Mouse (Mus musculus): ENCODE results near the gene Mbtps2. TPM values are rescaled to one million over a fixed set of nuclear protein-coding genes. Genes with fewer than 3 reads are reported as not detected.

Gene Mbtps2
- 6.5 and 11.6 TPM in 2 replicates for polyA plus RNA-seq (2012)

DNA sequence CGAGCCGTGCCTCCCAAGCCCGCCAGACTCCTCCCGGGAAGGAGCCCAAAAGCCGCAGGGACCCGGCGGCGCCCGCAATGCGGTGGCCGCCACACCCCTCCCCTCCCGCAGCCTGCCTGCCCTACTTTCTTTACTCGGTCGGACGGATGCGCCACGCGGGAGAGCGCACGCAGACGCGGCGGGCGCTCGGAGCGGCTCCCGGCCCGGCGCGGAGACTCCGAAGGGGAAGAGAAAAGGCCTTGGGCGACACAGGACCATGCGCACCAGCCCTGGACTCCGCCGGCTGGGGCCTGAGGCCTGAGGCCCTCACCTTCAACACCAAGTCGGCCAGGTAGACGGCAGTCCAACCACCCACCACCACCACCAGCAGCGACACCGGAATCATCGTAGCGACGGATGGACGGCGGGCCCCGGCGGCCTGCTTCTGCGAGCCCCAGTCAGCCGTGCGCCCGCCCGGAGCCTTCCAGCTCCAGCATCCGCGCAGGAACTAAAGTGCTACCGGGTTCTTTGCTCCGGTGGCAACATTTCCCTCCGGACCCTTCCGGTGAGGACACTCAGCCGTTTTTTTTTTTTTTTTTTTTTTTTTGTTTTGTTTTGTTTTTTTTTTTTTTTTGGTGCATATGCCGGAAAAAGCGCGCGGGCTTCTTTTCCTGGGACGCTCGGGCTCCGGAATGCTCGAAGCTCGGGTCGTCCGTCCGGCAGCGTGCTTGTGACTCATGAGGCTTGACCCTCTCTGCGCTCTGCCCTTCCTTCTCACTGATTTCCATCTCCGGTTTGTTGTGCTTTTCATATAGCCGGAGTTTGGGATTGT is at the start of gene Mbtps2:
Gene Mbtps2 (minus strand): TSS at position 530 of the 811 bp plus-strand sequence.
- TF ChIP-seq GATA1 (IDR thresholded peaks at IDR 0.05; ENCODE audit: low read length) = no peak

DNA sequence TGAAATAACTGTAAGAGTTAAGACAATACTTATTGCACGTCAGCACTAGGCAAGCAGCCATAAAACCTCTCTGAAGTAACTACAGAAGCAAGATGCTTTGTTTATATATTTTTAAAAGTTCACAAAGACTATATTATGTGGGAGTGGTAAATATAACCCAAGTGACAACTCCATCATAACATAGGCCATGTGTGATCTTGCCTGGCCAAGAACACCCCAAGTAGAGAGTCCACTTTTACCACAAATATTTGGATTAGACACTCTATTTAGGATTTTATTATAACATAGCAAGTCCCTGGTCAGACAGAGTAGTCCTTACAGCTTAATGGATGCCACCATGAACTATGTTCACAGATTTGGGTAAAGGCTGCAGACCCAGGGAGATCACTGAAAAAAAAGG is 47.9 kb upstream of the Mbtps2 start:
- no peak for TF ChIP-seq GATA1 (IDR thresholded peaks at IDR 0.05; ENCODE audit: low read length)

DNA sequence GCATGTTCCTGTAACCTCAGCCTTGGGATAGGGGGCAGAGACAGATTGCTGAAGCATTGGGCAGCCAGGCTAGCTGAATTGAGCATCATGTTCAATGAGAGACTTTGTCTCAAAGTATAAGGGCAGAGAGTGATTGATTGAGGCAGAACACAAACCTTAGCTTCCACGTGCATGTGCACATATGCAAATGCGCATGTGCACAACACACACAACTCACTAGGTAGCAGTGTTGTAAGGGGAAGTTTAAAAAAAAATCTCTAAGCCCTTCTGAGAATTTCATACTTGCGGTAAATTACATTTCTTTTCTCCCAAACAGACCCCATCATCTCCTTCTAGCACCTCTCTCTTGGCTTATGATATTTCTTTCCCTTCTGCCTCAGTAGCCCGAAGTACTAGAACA is 46.2 kb upstream of the Mbtps2 start:
- no peak for TF ChIP-seq GATA1 (IDR thresholded peaks at IDR 0.05; ENCODE audit: low read length)

DNA sequence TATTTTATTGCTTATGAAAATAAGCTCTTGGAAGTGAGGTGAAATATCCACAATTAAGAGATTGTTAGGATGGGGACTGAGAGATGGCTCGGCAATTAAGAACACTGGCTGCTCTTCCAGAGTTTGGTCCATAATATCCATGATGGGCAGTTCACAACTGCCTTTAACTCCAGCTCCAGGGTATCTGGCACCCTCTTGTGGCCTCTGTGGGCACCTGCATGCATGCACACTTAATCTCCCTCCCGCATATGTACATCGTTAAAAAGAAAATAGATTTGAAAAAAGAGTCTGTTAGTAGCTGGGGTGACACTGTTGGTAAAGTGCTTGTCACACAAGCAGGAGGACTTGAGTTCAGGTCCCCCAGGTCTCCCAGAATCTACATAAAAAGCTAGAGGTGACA is 45.8 kb upstream of the Mbtps2 start:
- TF ChIP-seq GATA1 (IDR thresholded peaks at IDR 0.05; ENCODE audit: low read length) = no peak

DNA sequence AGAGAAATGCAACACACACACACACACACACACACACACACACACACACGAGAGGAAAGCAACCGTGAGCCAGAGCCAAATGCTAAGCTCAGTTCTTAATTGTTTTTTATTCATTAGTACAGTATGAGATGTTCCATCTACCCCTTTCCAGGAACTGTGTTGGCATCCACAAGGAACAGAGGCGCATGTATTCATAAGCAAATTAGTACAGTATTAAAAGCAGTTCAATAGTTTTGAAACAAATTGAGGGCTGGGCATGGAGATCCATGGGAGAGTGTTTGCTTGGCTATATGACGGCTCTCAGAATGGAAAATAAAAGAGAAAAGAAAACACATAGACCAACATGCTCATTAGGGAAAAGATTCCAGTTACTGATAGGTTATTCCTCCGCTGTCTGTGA is 44.3 kb upstream of the Mbtps2 start:
- TF ChIP-seq GATA1 (IDR thresholded peaks at IDR 0.05; ENCODE audit: low read length) = no peak

DNA sequence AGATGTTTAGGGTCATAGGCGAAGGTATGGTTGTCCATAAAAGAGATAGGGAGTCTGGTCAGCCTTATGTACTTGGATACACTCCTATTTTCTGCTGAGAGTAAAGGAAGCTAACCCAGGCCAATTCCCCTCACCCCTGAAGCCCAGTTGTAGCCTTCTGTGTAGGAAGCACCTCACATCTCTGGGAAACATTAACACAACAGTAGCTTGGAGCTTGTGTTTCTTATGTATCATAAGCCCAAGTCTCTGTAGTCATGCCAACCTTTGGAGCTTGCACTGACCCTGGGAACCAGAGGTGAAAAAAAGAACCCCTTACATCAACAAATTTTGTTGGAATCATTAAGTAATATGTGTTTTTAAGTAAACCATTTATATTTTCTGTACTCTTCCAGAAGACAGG is 38.7 kb upstream of the Mbtps2 start:
- no peak for TF ChIP-seq GATA1 (IDR thresholded peaks at IDR 0.05; ENCODE audit: low read length)

DNA sequence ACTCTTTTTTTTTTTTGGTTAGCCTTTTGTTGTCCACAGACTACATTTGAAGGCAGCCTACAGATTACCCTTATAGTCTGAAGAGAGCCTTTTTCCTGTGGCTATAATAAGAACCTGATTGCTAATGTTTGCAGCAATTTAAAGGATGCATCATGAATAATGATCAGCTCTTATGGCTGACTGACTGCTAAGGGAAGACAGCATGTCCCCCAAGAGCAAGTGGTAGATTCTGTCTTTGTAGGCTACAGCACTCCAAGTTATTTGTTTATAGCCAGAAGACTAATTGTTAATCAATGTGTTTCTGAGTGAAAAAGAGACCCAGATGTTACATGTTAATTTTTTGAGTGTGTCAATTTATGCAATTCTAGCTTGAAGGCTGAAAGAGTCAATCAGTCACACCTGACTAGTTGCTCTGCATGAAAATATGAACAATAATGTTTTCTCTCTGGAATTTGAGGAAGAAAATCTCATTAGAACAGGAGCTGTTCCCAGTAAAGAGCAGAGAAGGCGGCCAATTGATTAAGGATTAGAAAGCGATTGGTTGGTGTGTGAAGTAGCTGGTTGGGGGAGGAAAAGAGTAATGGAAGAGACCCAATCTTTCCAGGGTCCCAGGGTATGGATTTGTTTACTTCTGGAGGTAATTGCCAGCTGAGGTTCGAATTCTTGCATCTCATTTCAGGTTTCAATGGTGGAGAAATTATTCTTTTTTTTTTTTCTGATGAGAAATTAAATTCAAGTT is 35.3 kb upstream of the Mbtps2 start:
- no peak for TF ChIP-seq GATA1 (IDR thresholded peaks at IDR 0.05; ENCODE audit: low read length)

DNA sequence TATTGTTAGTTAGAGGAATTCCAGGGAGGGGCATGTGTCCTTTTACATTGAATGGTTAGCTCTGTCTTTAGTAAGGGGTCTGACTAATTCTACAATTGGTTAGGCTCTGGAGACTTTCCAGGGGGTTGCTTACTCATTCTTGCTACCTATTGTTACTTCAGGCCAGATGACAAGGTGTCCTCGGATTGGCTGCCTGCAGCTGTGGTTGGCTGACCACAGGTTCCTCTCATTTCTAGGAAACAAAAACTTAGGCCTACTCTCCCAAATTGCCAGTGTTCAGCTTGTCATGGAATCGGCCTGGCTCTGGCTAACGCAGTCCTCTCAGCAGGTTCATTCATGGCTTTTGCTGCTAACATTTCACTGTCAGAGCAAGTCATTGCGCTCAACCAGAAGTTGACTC is 31.8 kb upstream of the Mbtps2 start:
- TF ChIP-seq GATA1 (IDR thresholded peaks at IDR 0.05; ENCODE audit: low read length) = no peak

DNA sequence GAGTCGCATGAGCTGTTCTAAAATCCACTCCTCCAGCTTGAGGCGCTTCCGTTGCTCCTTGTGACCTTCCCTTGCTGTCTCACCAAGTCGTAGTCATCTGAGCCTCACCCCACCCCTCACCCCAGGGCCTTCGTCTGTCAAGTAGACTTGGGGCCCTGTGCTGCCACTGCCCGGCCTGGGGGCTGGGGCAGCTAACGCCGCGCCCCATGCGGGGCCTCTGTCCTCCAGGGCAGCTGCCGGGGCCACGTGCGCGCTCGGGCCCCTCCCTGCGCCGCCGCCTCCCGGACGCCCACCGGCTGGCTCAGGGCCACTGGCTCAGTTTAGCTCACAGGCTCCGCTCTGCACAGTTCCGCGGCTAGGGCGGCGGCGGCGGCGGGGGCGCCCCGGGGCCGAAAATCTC is 14.4 kb upstream of the Mbtps2 start:
- no peak for TF ChIP-seq GATA1 (IDR thresholded peaks at IDR 0.05; ENCODE audit: low read length)

DNA sequence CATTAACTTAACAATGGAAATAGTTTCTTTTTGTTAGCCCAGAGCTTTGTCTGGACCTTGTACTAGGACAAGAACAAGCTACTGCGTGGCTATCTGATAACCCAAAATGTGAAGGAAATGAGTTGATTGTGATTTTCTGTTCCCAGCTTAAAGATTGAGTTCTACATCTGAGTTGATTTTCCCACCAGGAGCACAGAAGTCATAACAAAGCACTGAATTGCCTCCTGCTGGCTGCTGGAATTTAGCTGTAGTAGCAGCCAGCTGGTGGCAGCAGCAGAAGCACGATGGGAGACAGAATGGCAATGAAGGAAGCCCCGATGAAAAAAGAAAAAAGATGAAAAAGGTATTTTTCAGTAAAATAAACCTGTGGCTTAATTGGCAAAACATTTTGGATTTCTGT is 2.9 kb upstream of the Mbtps2 start:
- TF ChIP-seq GATA1 (IDR thresholded peaks at IDR 0.05; ENCODE audit: low read length) = no peak

DNA sequence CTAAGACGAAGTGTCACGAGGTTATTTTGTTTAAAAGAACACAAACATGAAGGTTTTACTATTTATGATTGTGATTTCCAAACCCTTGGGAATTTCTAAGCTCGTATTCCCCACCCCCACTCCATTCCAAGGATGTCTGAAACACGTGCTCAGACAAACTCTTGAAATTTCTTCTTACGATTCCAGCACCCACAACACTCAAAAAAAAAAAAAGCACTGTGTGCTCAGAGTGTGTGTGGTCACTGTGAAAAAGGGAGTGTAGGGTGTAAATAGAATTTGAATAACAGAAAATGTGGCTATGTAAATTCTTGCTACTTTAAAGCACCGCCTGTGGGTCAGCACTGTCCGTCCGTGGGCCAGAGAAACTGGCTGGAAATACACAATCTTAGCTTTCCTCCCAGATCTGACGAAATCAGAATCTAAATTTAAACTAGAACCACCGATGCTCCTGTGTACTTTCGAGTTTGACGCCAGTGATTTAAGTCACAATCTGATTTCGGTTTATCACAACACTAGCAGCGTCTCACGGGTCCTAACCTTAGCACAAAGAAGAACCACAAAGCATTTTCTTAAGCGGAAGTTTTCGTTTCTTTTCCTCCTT is 830 bp downstream of the Mbtps2 start:
- no peak for TF ChIP-seq GATA1 (IDR thresholded peaks at IDR 0.05; ENCODE audit: low read length)

DNA sequence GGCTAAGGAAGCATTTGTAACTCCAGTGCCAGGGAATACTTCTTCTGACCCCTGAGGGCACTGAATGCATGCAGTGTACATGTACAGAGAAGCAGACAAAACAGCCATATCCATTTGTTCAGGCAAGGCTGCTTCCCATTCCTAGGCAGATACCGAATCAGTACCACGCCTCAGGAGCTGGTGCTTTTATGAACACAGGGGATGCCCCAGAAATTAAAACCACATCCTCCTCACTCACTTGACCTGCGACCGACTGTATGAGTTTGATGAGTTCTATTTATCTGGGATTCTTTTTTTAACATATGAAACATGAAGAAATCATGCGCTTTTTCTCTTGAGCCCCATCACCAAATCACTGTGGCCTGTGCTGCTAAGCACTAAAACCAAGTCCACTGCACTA is 1.7 kb downstream of the Mbtps2 start:
- TF ChIP-seq GATA1 (IDR thresholded peaks at IDR 0.05; ENCODE audit: low read length) = no peak

DNA sequence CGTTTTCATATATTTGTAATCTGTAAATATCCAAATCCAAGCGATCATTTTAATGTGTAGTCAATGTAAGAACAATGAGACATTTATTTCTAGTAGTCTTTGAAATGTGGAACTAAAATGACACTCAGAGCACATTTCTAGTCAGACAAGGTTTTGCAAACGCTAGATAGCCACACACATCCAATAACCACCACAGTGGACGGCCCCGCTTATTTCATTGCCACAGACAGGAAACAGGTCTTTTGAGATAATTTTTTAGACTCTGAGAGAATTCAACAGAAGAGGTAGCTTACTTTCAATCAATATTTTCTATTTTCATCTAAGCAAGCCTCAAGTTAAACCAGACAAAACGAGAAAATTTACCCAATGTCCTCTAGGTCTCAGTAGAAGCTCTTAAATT is 2.6 kb downstream of the Mbtps2 start:
- TF ChIP-seq GATA1 (IDR thresholded peaks at IDR 0.05; ENCODE audit: low read length) = no peak

DNA sequence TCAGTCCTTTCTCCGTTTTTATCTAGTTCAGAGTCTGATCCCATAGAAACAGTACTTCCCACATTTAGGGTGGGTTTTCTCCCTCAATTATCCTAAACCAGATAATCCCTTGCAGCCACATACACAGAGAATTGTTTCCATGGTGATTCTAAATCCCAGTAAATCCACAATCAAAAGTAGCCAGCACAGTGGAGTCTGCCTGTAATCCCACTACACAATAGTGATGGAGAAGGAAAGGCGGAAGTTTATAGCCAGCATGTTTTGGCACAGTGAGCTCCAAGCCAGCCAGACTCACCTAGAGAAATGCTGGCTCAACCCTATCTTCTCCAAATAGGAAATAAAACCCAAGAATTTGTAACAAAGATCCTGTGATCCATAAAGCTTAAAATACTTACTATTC is 3.9 kb downstream of the Mbtps2 start:
- no peak for TF ChIP-seq GATA1 (IDR thresholded peaks at IDR 0.05; ENCODE audit: low read length)

DNA sequence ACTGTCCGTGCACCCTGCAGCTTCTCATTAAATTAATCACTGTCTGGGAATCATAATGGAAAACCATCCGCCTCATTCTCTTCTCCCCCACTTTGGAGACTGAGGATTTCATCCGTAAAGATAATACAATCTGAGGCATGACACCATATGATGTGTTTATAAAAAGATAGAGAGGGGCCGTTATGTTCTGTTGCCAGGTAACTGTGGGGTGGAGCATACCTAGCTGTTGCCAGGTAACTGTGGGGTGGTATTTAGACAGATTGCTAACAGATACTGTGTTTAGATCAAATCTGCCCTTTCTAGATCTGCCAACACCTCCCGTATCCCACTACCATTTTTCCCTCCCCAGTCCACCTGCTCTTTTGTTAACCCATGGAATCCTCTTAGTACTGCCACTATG is 11.5 kb downstream of the Mbtps2 start:
- no peak for TF ChIP-seq GATA1 (IDR thresholded peaks at IDR 0.05; ENCODE audit: low read length)

DNA sequence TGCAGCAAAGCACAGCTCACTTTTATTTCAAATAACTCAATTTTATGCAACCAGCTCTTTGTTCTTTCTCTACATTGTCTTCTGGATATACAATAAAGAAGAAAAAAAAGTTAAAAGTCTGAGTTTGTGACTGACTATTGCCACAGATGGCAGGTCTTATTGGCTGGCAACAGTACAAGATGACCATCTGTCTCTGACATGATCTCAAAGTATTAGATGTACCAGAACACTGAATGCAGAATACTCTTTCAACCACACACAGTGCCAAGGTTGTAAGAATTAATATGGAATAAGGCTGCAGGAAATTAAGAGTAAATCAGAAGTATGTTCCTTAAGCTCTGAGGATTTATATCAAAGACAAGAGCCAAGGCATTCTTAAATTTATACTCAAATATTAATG is 12.1 kb downstream of the Mbtps2 start:
- TF ChIP-seq GATA1 (IDR thresholded peaks at IDR 0.05; ENCODE audit: low read length) = no peak

Data from G1E-ER4 (cell line).